Mouse (Mus musculus) spleen, adult 18-20 months (tissue): ENCODE results near the gene Dscam.

ENCODE experiments used
- DNase-seq, 2 experiments: peaks; one replicate each; pipeline ENCODE4 v3.0.0; 2022; ENCODE audit warnings: mixed read lengths in 2 of 2

Gene Dscam

GRCm38 (mm10) chr16:96700551-96700950 is 470.0 kb downstream of the Dscam start:
- DNase-seq, result no peak

- no peak for DNase-seq
These were observed 474.7 kb downstream of the Dscam start for GRCm38 (mm10) chr16:96695882-96696281.

GRCm38 (mm10) chr16:96691576-96691975 is 479.0 kb downstream of the Dscam start:
- no peak for DNase-seq

DNA sequence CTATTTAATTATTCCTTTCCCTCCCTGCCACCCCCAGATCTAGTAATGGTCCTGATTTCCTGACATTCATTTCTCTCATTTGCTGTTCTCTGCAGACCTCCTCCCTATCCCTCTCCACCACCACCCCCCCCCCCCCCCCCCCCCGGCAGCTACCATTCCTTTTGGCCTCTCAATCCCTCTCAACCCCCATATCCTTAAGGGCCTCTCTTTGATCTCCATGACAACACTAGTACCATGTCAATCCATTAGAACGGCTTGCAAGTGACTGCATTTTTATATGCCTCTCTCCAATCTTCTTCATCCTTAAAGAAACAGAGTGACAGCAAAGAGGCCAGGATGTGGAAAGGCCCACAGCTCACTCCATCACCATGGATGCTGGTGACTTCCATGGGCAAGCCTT is 480.5 kb downstream of the Dscam start:
- no peak for DNase-seq

- no peak for DNase-seq
These were observed 481.1 kb downstream of the Dscam start for GRCm38 (mm10) chr16:96689419-96689818.

DNA sequence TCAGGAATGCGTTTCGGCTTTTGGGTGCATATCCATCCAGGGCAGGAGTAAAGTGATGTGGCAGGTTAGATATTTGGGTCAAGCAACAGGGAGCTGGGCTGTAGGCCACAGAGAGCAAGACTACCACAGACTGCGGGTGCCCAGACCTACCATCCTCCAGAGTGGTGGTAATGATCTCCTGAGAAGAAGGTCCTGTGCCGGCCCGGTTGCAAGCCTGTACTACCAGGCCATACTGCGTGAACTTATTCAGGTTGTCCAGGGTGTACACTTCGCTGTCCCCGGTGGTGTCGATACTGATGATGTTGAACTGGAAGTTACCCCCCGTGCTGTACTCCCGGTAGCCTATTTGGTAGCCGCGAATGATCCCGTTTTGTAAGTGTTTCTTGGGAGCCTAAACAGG is 485.5 kb downstream of the Dscam start:
- no peak for DNase-seq

- DNase-seq, result peak in 1 of 2 experiments; percentile 29
These were observed 486.0 kb downstream of the Dscam start for GRCm38 (mm10) chr16:96684581-96684980.

DNA sequence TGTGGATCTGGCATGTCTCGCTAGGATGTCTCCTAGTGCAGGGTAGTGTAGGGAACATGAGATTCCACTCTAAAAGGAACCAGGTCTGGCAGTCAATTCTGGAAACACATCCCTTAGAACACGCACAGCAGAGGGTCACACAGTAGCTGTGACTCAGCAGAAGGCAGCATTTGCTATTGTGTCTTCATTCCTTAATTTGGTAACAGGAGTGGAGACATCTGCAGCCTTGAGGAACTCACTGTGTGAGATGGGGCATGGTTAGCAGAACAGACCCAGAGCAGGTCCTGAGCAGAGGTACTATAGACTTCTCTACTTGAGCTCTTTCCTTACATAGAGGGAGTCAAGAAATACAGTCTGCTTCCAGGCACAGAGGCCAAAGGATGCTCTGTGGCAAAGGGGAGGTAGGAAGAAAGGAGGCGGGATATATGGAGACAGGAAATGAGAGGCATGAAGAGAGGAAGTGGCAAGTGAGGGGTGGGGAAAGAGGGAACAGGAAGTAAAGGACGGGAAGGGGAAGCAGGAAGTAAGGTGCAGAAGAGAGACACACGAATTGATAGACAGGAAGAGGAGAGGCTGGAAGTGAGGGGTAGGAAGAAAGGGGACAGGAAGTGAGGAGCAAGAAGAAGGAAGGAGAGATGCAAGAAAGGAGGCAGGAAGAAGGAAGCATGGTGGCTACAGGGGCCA is 488.1 kb downstream of the Dscam start:
- no peak for DNase-seq

DNA sequence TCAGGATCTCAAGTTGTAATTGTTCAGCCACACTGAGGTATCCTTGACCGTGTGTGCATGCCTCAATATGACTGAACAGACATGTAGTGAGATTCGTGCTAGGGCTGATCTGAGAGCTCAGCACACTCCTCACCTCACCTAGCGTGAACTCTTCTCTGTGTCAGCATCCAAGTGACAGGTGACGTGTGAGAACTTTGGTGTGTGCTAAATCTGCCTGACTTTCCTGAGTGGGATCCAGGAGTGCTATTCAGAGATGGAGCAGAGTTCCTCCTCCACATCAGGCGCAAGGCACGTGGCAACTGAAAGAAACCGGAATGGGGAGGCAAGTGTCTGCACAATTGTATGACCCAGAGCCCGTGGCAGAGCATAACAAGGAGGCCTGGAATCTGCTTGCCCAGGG is 490.6 kb downstream of the Dscam start:
- no peak for DNase-seq

DNA sequence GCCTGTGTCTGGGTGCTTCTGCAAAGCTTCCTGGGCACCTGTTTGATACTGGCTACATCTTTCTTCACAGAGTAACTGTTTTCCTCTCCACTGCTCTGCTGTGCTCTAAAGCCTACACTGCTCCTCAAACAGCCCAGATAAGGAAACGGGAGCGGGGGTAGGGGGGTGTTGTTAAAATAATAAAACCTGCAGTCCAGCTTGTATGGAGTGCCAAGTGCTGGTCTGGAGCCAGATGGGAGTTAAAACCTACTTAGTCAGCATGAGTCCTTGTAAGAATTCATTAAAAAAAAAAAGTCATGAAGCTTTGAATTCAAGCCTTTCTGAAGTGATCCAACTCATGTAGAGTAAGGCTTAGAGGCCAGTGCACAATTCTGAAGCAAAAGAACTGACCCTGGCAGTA is 493.1 kb downstream of the Dscam start:
- no peak for DNase-seq

GRCm38 (mm10) chr16:96676663-96677062 is 493.9 kb downstream of the Dscam start:
- DNase-seq, result no peak

GRCm38 (mm10) chr16:96673191-96673847 is 497.2 kb downstream of the Dscam start:
- no peak for DNase-seq

DNA sequence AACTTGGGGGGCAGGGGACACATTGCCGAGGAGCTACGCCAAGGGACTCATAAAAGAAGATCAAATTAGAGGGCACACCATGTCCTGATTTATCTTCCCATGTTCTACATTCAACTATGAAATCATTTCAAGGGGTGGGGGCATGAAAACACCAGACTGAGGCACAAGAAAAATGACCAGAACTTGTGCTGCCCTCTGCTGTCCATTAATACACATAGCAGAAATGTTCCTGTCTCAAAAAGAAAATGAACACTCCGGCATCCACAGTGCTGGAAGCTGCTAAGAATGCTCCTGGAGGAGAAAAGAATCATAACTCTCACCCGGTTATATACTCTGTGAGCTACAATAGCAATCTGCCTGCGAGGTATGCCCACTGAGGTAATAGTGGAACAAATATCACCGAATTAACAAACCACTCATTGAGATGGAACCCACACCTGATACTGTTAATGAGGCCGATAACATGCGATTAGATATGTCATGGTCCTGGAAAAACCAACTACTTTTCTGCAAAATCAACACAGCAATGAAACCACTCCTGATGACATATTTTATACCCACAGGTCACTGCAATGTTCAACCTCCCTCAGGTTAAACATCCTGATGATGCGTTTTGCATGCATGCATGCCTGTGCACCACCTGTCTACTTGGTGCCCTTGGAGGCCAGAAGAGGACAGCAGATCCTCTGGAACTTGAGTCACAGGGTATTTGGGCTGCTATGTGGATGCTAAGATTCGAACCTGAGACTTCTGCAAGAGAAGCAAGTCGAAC is 498.8 kb downstream of the Dscam start:
- peak in 1 of 2 experiments; percentile 10 for DNase-seq

DNA sequence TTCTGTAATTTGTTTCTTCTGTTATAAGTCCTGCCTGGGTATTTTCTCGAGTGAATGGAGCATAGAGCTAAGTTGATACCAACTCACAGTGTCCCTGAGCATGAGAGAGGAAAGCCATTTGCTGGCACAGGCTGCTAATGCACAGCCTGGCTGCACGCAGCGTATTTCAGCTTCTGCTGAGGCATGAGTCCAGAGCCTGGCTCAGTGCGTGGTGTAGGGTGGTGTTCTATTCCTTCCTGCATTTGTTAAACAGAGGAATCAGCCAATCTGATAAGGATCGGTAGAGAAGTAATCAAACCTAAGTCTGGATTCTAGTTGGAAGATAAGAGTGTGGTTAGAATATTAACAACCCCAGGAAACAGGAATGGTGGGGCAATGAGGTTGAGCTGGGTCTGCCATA is 500.8 kb downstream of the Dscam start:
- DNase-seq, result no peak

DNA sequence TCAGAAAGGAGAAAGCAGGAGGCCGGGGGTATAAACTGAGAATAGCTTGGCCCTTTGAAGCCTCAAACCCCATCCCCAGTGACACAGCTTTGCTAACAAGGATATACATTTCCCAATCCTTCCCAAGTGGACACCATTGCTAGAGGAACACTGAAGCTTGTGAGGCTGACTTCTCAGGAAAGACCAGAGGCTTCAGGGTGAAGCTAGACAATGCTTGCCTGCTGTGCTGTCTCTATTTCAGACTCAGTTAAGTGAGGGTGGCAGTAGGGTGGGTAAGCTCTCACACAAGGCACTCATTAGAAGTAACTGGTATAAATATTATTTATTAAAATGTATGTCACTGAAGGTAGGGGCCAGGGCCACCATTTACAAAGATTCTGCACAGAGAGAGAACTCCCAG is 502.1 kb downstream of the Dscam start:
- no peak for DNase-seq

DNA sequence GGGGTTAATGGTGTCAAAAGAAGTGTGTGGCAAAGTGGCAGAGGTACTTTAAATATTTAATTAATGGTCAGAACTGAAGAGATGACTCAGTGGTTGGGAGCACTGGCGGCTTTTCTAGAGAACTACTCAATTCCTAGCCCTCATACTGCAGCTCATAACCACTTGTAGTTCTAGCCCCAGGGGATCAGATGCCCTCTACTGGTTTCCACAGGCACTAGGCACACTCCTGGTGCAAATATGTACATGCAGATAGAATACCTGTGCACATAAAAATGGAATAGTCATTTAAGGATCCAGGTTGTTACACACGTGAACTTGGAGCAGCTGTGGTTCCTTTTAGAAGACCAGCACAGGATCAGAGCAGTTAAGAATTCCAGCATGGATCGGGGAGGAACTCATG is 509.5 kb downstream of the Dscam start:
- DNase-seq, result no peak

GRCm38 (mm10) chr16:96659275-96659674 is 511.3 kb downstream of the Dscam start:
- no peak for DNase-seq

DNA sequence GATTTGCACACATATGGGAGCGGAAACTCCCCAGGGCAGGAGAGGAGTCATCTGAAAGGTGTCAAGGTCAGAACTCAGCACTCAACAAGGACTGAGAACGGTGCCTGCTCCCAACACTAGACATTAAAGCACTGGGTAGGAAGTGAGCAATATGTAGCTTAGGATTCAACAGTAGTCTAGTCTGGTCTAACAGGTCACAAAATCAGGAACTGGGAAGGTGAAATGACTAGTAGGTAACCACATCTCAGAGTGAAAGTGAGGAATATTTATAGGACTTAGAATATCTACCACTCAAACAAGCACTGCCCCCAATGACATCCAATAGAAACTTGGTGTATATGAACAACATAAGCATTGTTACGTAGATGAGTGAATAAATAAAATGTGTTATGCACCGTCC is 515.0 kb downstream of the Dscam start:
- DNase-seq, result no peak

DNA sequence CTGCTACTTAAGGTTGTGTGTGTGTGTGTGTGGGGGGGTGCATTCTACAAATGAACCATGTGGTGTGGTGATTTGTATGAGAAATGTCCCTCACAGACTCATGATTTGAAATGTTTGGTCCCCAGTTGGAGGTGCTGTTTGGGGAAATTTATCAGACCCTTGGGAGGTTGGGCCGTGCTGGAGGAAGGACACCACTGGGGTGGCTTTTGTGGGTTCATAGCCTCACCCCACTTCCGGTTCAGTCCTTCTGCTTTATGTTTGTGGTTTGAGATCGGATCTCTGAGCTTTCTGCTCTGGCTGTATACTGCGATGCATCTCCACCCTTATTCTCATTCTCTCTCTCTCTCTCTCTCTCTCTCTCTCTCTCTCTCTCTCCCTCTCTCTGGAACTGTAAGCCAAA is 516.5 kb downstream of the Dscam start:
- DNase-seq, result peak in 1 of 2 experiments; percentile 14

- DNase-seq, result no peak
These were observed 519.1 kb downstream of the Dscam start for GRCm38 (mm10) chr16:96651444-96651843.

- DNase-seq, result no peak
These were observed 530.5 kb downstream of the Dscam start for GRCm38 (mm10) chr16:96640101-96640500.

DNA sequence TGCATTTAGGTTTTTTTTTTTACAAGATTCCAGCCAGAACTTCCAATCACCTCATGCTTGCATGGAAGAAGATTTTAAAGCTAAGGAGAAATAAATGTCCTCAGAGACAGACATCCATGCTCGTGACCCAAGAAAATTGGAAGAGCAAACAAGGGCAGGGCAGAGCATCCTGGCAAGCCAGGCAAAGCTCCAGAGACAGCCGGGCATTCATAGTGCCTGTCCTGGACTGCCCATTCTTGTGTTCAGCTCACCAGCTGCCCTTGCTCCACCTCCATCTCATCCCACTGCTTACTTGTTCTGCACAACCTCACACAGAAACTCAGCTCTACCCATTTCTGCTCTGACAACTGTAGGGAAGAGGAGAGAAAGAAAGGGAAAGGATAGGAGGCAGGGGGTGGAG is 534.6 kb downstream of the Dscam start:
- DNase-seq, result no peak

- DNase-seq, result no peak
These were observed 535.8 kb downstream of the Dscam start for GRCm38 (mm10) chr16:96634791-96635143.
